Mouse (Mus musculus) E14TG2a.4 (cell line): ENCODE measurements around the gene E130308A19Rik.

Experiments used
- H3K27me3 ChIP-seq: 2 replicates; pipeline ENCODE4 v1.6.1; 2014; ENCODE audit warnings: low read length, control low read depth; ENCODE audit not compliant: insufficient read depth
- H3K36me3 ChIP-seq: 2 replicates; pipeline ENCODE4 v1.6.1; 2014; ENCODE audit warnings: low read length, control low read depth; ENCODE audit not compliant: insufficient read depth
- H3K4me1 ChIP-seq: replicated peaks from 2 replicates; pipeline ENCODE4 v1.6.1; 2014; ENCODE audit warnings: low read depth, low read length, control low read depth
- H3K4me3 ChIP-seq: replicated peaks from 2 replicates; pipeline ENCODE4 v1.5.1; 2014; ENCODE audit warnings: mild to moderate bottlenecking, low read length
- H3K9me3 ChIP-seq: 2 replicates; pipeline ENCODE4 v1.6.1; 2014; ENCODE audit warnings: low read length, control low read depth
- CTCF ChIP-seq: conservative IDR thresholded peaks from 2 replicates; pipeline ENCODE4 v1.5.1; 2014; ENCODE audit warnings: low read length
- NANOG ChIP-seq: IDR thresholded peaks from 2 replicates; pipeline ENCODE4 v1.6.1; 2014; ENCODE audit warnings: borderline replicate concordance, low read length, mixed read lengths
- POU5F1 ChIP-seq: IDR thresholded peaks from 2 replicates; pipeline ENCODE4 v1.6.1; 2014; ENCODE audit warnings: low read length, borderline replicate concordance

Gene E130308A19Rik

GRCm38 (mm10) chr4:59625998-59626910, at the start of gene E130308A19Rik:
Gene E130308A19Rik (plus strand): TSS chr4:59626211.
- peak within 1 kb of the TSS; percentile 99 for H3K4me3 ChIP-seq
- TF ChIP-seq NANOG (no peak), CTCF (no peak), POU5F1 (no peak)
- H3K4me1 ChIP-seq = peaks cover 24% of the 10 kb centered on the region
- H3K9me3 ChIP-seq = no peaks in the 10 kb centered on the region
- no peaks in the 10 kb centered on the region for H3K36me3 ChIP-seq
- no peaks in the 10 kb centered on the region for H3K27me3 ChIP-seq

- peaks cover 18% of the 10 kb centered on the region for H3K27me3 ChIP-seq
- peaks cover 30% of the 10 kb centered on the region for H3K4me1 ChIP-seq
- H3K36me3 ChIP-seq = no peaks in the 10 kb centered on the region
- peak overlapping the region; percentile 87 for H3K4me3 ChIP-seq
- TF ChIP-seq CTCF (no peak), NANOG (no peak), POU5F1 (no peak)
- no peaks in the 10 kb centered on the region for H3K9me3 ChIP-seq
Observed at GRCm38 (mm10) chr4:59580495-59581281, 45.3 kb upstream of the E130308A19Rik start.

- TF ChIP-seq CTCF (no peak), POU5F1 (no peak), NANOG (no peak)
- Histone ChIP-seq H3K4me3 (peak within 1 kb of the TSS; percentile 87), H3K27me3 (peaks cover 18% of the 10 kb centered on the region), H3K36me3 (no peaks in the 10 kb centered on the region), H3K4me1 (peaks cover 30% of the 10 kb centered on the region), H3K9me3 (no peaks in the 10 kb centered on the region)
Observed at GRCm38 (mm10) chr4:59581314-59582185, 44.5 kb upstream of the E130308A19Rik start, which contains the start of gene Hsdl2. Gene Hsdl2 (plus strand): TSS chr4:59581563.

GRCm38 (mm10) chr4:59582186-59582585, 43.8 kb upstream of the E130308A19Rik start:
- TF ChIP-seq POU5F1 (no peak), CTCF (no peak), NANOG (no peak)
- Histone ChIP-seq H3K9me3 (no peaks in the 10 kb centered on the region), H3K36me3 (no peaks in the 10 kb centered on the region), H3K4me3 (peak overlapping the region; percentile 87), H3K4me1 (peaks cover 30% of the 10 kb centered on the region), H3K27me3 (peaks cover 18% of the 10 kb centered on the region)

- Histone ChIP-seq H3K9me3 (no peaks in the 10 kb centered on the region), H3K4me1 (peaks cover 19% of the 10 kb centered on the region), H3K4me3 (no peak overlapping the region), H3K36me3 (no peaks in the 10 kb centered on the region), H3K27me3 (peaks cover 9% of the 10 kb centered on the region)
- no peak for TF ChIP-seq POU5F1
- TF ChIP-seq NANOG = no peak
- TF ChIP-seq CTCF = no peak
Observed at GRCm38 (mm10) chr4:59585097-59585496, 40.9 kb upstream of the E130308A19Rik start.

GRCm38 (mm10) chr4:59587215-59587871, 38.7 kb upstream of the E130308A19Rik start:
- Histone ChIP-seq H3K4me3 (no peak overlapping the region), H3K27me3 (peaks cover 4% of the 10 kb centered on the region), H3K4me1 (0 out of 2 replicates have a peak, but pooled peaks cover 1% of the 10 kb centered on the region), H3K36me3 (no peaks in the 10 kb centered on the region), H3K9me3 (no peaks in the 10 kb centered on the region)
- no peak for TF ChIP-seq NANOG
- TF ChIP-seq POU5F1 = no peak
- no peak for TF ChIP-seq CTCF

- Histone ChIP-seq H3K9me3 (no peaks in the 10 kb centered on the region), H3K27me3 (0 out of 2 replicates have a peak, but pooled peaks cover 2% of the 10 kb centered on the region), H3K4me3 (no peak overlapping the region), H3K36me3 (no peaks in the 10 kb centered on the region), H3K4me1 (no peaks in the 10 kb centered on the region)
- TF ChIP-seq POU5F1 (no peak), CTCF (no peak), NANOG (no peak)
Observed at GRCm38 (mm10) chr4:59587872-59588226, 38.2 kb upstream of the E130308A19Rik start.
